Mouse (Mus musculus) hindbrain, embryonic 16.5 days (tissue): ENCODE results near the gene Borcs6. TPM values are rescaled to one million over a fixed set of nuclear protein-coding genes. Genes with fewer than 3 reads are reported as not detected.
A peak's percentile ranks its signal among the peaks of the same experiment; 100 is the strongest.

Experiments used
- ATAC-seq: fragments of 200-750 bp; cut with Nextera tagmentation; 2 replicates; pipeline ENCODE4 v1.8.0; 2017; ENCODE audit warnings: moderate TSS enrichment, moderate library complexity
- H3K27ac ChIP-seq: fragments of 300-500 bp; sonication (generic); 2 replicates; pipeline ENCODE4 v1.5.1; 2014; ENCODE audit warnings: low read depth, mild to moderate bottlenecking, control low read depth, low read length, moderate library complexity
- H3K27me3 ChIP-seq: fragments of 300-500 bp; sonication (generic); replicated peaks from 2 replicates; pipeline ENCODE4 v1.6.1; 2014; ENCODE audit warnings: low read length; ENCODE audit not compliant: control insufficient read depth, insufficient read depth
- H3K36me3 ChIP-seq: fragments of 300-500 bp; sonication (generic); 2 replicates; pipeline ENCODE4 v1.6.1; 2014; ENCODE audit warnings: mild to moderate bottlenecking, low read length, moderate library complexity, mixed read lengths; ENCODE audit not compliant: control insufficient read depth, insufficient read depth
- H3K4me1 ChIP-seq: fragments of 300-500 bp; sonication (generic); 2 replicates; pipeline ENCODE4 v1.6.1; 2014; ENCODE audit warnings: low read depth, low read length; ENCODE audit not compliant: control insufficient read depth, insufficient read depth
- H3K4me2 ChIP-seq: fragments of 300-500 bp; sonication (generic); 2 replicates; pipeline ENCODE4 v1.6.1; 2014; ENCODE audit warnings: mild to moderate bottlenecking, low read length, control low read depth, moderate library complexity
- H3K4me3 ChIP-seq: fragments of 300-500 bp; sonication (generic); 2 replicates; pipeline ENCODE4 v1.5.1; 2014; ENCODE audit warnings: mild to moderate bottlenecking, low read length, control low read depth, moderate library complexity
- H3K9ac ChIP-seq: fragments of 300-500 bp; sonication (generic); 2 replicates; pipeline ENCODE4 v1.6.1; 2014; ENCODE audit warnings: low read depth, mild to moderate bottlenecking, control low read depth, low read length, moderate library complexity
- H3K9me3 ChIP-seq: fragments of 300-500 bp; sonication (generic); 2 replicates; pipeline ENCODE4 v1.6.1; 2014; ENCODE audit warnings: mild to moderate bottlenecking, low read length, moderate library complexity; ENCODE audit not compliant: control insufficient read depth
- WGBS: fragments of 180-500 bp; shearing (Covaris S2); extraction: QIAGEN DNeasy Blood & Tissue Kit; methylation state at CpG from one replicate; pipeline ENCODE4 v1.1.7; 2014; 5-methylcytosine and 5-hydroxymethylcytosine counted together
- polyA plus RNA-seq: library from polyadenylated mRNA; unstranded; fragments of >200 nt; fragmentation: Nextera tagmentation; extraction: Ambion mirVana; gene quantifications from 2 replicates; pipeline ENCODE4 v1.2.1, GENCODE M21; 2015

The Borcs6 gene
- polyA plus RNA-seq, 1 experiment from 2014 or later: 20.9 TPM

DNA sequence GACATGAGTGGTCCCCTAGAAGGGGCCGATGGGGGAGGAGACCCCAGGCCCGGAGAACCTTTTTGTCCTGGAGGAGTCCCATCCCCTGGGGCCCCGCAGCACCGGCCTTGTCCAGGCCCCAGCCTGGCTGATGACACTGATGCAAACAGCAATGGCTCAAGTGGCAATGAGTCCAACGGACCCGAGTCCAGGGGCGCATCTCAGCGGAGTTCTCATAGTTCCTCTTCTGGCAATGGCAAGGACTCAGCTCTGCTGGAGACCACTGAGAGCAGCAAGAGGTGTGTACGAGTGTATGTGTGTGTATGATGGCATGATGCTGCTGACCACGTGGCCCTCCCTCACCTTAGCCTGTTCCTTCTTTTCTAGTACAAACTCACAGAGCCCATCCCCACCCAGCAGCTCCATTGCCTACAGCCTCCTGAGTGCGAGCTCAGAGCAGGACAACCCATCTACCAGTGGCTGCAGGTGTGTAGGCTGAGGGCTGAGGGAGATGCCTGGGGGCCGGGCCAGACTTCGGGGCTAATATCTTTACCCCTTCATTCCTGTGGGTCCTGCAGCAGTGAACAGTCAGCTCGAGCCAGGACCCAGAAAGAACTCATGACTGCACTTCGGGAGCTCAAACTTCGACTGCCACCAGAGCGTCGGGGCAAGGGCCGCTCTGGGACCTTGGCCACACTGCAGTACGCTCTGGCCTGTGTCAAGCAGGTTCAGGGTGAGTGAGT lies 41.3 kb downstream of the Borcs6 start:
- H3K9me3 ChIP-seq: no peaks in the 10 kb centered on the region
- ATAC-seq: no peak
- peak overlapping the region; percentile 57 for H3K4me3 ChIP-seq
- no peaks in the 10 kb centered on the region for H3K27me3 ChIP-seq
- H3K4me2 ChIP-seq: peak overlapping the region; percentile 93
- H3K27ac ChIP-seq: no peak overlapping the region
- peaks cover 34% of the 10 kb centered on the region for H3K36me3 ChIP-seq
- H3K4me1 ChIP-seq: peaks cover 36% of the 10 kb centered on the region
- 91% methylated on average over 20 of the region's 20 CpGs for WGBS
- H3K9ac ChIP-seq: peak overlapping the region; percentile 73

DNA sequence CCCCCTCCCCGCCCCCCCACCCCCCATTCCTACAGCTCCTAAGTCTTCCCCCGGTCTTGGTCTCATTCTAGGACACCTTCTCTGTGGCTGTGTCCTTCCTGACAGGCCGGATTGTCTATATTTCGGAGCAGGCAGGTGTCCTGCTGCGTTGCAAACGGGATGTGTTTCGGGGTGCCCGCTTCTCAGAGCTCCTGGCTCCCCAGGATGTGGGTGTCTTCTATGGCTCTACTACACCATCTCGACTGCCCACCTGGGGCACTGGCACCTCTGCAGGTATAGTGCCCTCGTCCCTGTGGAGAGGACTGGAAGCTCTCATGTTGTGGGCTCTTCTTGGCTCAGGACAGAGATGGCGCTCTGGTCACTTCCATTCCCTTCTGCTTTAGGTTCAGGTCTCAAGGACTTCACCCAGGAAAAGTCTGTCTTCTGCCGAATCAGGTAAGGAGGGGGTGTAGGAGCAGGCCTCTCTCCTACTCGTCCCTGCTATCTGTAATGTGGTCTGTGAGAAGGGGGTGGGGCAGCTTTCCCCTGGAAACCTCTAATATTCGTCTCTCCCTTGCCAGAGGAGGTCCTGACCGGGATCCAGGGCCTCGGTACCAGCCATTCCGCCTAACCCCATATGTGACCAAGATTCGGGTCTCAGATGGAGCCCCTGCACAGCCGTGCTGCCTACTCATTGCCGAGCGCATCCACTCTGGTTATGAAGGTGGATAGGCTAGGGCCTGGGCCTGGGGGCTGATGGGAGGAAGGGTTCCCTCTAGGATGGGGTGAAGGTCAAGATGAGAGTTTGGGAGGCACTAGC lies 42.3 kb downstream of the Borcs6 start:
- no peak overlapping the region for H3K4me3 ChIP-seq
- no peaks in the 10 kb centered on the region for H3K9me3 ChIP-seq
- H3K36me3 ChIP-seq: peaks cover 36% of the 10 kb centered on the region
- no peaks in the 10 kb centered on the region for H3K27me3 ChIP-seq
- ATAC-seq: no peak
- H3K9ac ChIP-seq: no peak overlapping the region
- WGBS: 93% methylated on average over 21 of the region's 21 CpGs
- no peak overlapping the region for H3K27ac ChIP-seq
- peaks cover 29% of the 10 kb centered on the region for H3K4me1 ChIP-seq
- no peak overlapping the region for H3K4me2 ChIP-seq

DNA sequence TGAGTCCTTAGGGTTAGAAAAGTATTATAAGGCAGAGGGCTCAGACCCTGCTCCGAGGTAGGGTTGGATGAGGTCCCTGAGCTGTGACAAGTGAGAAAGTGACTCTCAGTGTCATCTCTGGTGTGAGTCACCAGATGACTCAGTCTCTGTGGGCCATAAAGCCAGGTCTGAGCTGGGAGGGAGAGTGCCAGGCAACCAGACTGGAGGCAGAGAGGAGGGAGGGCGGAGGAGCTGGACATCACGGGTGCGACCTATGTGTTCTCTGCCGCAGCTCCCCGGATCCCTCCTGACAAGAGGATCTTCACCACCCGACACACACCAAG lies 42.8 kb downstream of the Borcs6 start:
- Histone ChIP-seq H3K4me3 (no peak overlapping the region), H3K27ac (no peak overlapping the region), H3K9ac (no peak overlapping the region), H3K4me1 (peaks cover 24% of the 10 kb centered on the region), H3K9me3 (no peaks in the 10 kb centered on the region), H3K27me3 (no peaks in the 10 kb centered on the region), H3K4me2 (no peak overlapping the region), H3K36me3 (peaks cover 38% of the 10 kb centered on the region)
- no peak for ATAC-seq
- WGBS: 89% methylated on average over 7 of the region's 7 CpGs

DNA sequence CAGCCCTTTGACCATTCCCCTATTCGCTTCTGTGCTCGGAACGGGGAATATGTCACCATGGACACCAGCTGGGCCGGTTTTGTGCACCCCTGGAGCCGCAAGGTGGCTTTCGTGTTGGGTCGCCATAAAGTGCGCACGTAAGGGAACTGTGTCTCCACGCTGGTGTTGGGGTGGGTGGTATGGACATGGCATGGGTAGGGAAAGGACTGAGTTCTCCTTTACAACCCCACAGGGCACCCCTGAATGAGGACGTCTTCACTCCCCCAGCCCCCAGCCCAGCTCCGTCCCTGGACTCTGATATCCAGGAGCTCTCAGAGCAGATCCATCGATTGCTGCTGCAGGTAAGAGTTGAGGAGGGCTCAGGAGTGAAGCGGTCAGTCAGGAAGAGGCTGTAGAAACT lies 43.6 kb downstream of the Borcs6 start:
- ATAC-seq: no peak
- Histone ChIP-seq H3K4me1 (peaks cover 16% of the 10 kb centered on the region), H3K9me3 (no peaks in the 10 kb centered on the region), H3K4me3 (no peak overlapping the region), H3K9ac (no peak overlapping the region), H3K36me3 (peaks cover 41% of the 10 kb centered on the region), H3K27ac (no peak overlapping the region), H3K27me3 (no peaks in the 10 kb centered on the region), H3K4me2 (no peak overlapping the region)
- 94% methylated on average over 14 of the region's 14 CpGs for WGBS

DNA sequence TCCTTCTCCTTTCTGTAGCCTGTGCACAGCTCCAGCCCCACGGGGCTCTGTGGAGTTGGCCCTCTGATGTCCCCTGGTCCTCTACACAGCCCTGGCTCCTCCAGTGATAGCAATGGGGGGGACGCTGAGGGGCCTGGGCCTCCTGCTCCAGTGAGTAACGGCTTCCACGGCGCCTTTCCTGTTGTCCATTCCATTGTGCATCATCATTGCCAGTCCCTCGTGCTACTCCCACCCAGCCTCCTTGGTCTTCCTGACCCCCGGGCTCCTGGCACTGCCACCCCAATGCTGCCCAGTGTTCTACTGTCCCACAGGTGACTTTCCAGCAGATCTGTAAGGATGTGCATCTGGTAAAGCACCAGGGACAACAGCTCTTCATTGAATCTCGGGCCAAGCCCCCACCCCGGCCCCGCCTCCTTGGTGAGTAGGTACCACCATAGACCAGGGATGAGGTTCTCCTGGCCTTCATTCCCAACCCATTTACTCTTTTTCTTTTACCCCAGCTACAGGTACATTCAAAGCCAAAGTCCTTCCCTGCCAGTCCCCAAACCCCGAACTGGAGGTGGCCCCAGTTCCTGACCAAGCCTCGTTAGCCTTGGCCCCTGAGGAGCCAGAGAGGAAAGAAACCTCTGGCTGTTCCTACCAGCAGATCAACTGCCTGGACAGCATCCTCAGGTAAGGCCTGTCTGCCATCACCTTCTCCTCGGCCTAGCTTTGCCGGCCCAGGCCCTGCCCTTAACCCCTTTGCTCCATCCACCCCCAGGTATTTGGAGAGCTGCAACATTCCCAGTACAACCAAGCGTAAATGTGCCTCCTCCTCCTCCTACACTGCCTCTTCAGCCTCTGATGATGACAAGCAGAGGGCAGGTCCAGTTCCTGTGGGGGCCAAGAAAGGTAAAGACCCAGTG lies 44.3 kb downstream of the Borcs6 start:
- H3K36me3 ChIP-seq: peaks cover 44% of the 10 kb centered on the region
- no peak for ATAC-seq
- no peak overlapping the region for H3K4me3 ChIP-seq
- H3K4me1 ChIP-seq: peaks cover 11% of the 10 kb centered on the region
- WGBS: 92% methylated on average over 15 of the region's 15 CpGs
- no peak overlapping the region for H3K9ac ChIP-seq
- H3K4me2 ChIP-seq: no peak overlapping the region
- H3K27ac ChIP-seq: no peak overlapping the region
- H3K27me3 ChIP-seq: no peaks in the 10 kb centered on the region
- no peaks in the 10 kb centered on the region for H3K9me3 ChIP-seq

DNA sequence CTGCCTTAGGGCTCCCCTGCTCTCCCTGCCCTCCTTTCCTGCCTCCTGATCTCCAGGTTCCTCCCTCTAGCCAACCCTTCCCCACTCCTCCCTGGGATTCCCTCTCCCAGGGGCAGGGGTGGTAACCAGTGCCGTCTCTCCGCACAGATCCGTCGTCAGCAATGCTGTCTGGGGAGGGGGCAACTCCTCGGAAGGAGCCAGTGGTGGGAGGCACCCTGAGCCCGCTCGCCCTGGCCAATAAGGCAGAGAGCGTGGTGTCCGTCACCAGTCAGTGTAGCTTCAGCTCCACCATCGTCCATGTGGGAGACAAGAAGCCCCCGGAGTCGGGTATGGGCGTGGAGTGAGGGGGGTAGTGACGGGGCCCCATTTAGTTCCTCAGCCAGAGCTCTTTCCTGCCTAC lies 45.0 kb downstream of the Borcs6 start:
- ATAC-seq: no peak
- Histone ChIP-seq H3K4me2 (no peak overlapping the region), H3K36me3 (peaks cover 47% of the 10 kb centered on the region), H3K4me1 (peaks cover 8% of the 10 kb centered on the region), H3K9ac (no peak overlapping the region), H3K9me3 (no peaks in the 10 kb centered on the region), H3K27ac (no peak overlapping the region), H3K4me3 (no peak overlapping the region), H3K27me3 (no peaks in the 10 kb centered on the region)
- 89% methylated on average over 14 of the region's 14 CpGs for WGBS

DNA sequence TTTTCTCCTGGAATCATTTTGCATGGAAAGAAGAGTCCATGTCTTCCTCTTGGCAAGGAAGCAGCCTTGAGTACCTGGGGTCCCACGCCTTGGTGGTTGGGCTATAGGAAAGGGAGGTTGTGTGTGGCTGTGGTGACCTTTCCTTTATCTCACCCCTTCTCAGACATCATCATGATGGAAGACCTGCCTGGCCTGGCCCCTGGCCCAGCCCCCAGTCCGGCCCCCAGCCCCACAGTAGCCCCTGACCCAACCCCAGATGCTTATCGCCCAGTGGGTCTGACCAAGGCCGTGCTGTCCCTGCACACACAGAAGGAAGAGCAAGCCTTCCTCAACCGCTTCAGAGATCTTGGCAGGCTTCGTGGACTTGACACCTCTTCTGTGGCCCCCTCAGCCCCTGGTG lies 45.7 kb downstream of the Borcs6 start:
- WGBS: 92% methylated on average over 6 of the region's 6 CpGs
- H3K4me1 ChIP-seq: peaks cover 5% of the 10 kb centered on the region
- peaks cover 47% of the 10 kb centered on the region for H3K36me3 ChIP-seq
- H3K27me3 ChIP-seq: no peaks in the 10 kb centered on the region
- H3K9ac ChIP-seq: no peak overlapping the region
- H3K4me2 ChIP-seq: no peak overlapping the region
- H3K27ac ChIP-seq: no peak overlapping the region
- no peak for ATAC-seq
- H3K4me3 ChIP-seq: no peak overlapping the region
- no peaks in the 10 kb centered on the region for H3K9me3 ChIP-seq

DNA sequence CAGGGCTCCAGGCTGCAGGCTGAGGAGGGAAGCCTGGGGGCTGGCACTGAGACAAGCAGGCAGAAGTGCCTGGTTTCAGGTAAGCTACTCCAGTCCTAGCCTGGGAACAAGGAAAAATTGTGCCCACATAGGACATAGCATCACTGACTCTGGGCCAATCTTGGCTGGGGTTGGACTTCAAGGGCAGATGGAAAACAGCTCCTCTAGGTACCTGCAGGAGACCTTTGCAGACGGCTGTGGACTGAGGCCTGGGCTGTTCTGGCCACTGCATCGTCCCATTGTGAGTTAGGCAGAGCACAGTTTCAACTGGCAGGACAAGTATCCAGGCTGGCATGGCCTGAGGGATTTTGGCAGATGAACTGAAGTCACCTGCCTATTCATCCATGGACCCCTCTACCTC lies 46.3 kb downstream of the Borcs6 start:
- Histone ChIP-seq H3K36me3 (peaks cover 47% of the 10 kb centered on the region), H3K27me3 (no peaks in the 10 kb centered on the region), H3K9me3 (no peaks in the 10 kb centered on the region), H3K4me2 (no peak overlapping the region), H3K4me3 (no peak overlapping the region), H3K9ac (no peak overlapping the region), H3K27ac (no peak overlapping the region), H3K4me1 (no peaks in the 10 kb centered on the region; the same call in 1 of the 2 replicates)
- ATAC-seq: no peak
- 100% methylated on average over 2 of the region's 2 CpGs for WGBS

DNA sequence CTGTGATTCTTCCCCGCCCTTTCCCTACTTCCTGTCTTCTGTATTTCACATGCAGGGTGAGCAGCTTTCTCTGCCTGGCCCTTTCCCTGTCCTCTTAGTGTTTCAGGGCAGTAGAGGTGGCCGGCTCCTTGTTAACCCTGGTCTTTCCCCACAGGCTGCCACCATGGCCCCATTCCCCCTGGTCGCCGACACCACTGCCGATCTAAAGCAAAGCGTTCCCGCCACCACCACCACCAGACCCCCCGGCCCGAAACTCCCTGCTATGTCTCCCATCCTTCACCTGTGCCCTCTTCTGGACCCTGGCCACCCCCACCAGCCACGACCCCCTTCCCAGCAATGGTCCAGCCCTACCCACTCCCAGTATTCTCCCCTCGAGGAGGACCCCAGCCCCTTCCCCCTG lies 46.8 kb downstream of the Borcs6 start:
- WGBS: 91% methylated on average over 11 of the region's 11 CpGs
- Histone ChIP-seq H3K9me3 (no peaks in the 10 kb centered on the region), H3K4me1 (peaks cover 2% of the 10 kb centered on the region; the same call in 1 of the 2 replicates), H3K36me3 (peaks cover 42% of the 10 kb centered on the region), H3K27me3 (no peaks in the 10 kb centered on the region), H3K4me2 (no peak overlapping the region), H3K9ac (no peak overlapping the region), H3K27ac (no peak overlapping the region), H3K4me3 (no peak overlapping the region)
- no peak for ATAC-seq
